Mouse (Mus musculus): ENCODE data around the gene Rarres1. TPM values are rescaled to one million over a fixed set of nuclear protein-coding genes. Genes with fewer than 3 reads are reported as not detected.

Gene Rarres1
- total and polyA plus RNA-seq, 3 experiments, result not detected

GRCm38 (mm10) chr3:67564731-67565357 is 49.5 kb upstream of the Rarres1 start:
- no peaks in the 10 kb centered on the region for H3K9me3 ChIP-seq (replicated peaks; ENCODE audit: insufficient read depth, low read length)
- no peak overlapping the region for H3K4me3 ChIP-seq (ENCODE audit: control insufficient read depth in 1 of 2, insufficient read depth in 1 of 2, low read depth in 2 of 2, low read length in 2 of 2)
- no peaks in the 10 kb centered on the region for H3K79me2 ChIP-seq (ENCODE audit: control insufficient read depth, insufficient read depth, low read length, poor library complexity)
- peaks cover 0 to 6% of the 10 kb centered on the region in 2 experiments; a peak in 3 of 4 replicates for H3K4me1 ChIP-seq (ENCODE audit: control insufficient read depth in 1 of 2, insufficient read depth in 2 of 2, low read length in 2 of 2)
- DNase-seq (ENCODE audit: low read depth, low spot score), result peak; percentile 27
- no peak overlapping the region for H3K9ac ChIP-seq (ENCODE audit: control insufficient read depth, low read depth, low read length, poor library complexity, severe bottlenecking)
- no peaks in the 10 kb centered on the region; a peak in 1 of 4 replicates for H3K36me3 ChIP-seq (ENCODE audit: control insufficient read depth in 1 of 2, insufficient read depth in 2 of 2, low read length in 2 of 2)
- TF ChIP-seq USF1 (IDR thresholded peaks at IDR 0.05; ENCODE audit: low read depth, low read length), result no peak
- TF ChIP-seq CTCF (IDR thresholded peaks at IDR 0.05 in 2 of 3, conservative IDR thresholded peaks at IDR 0.05 in 1 of 3; ENCODE audit: control insufficient read depth in 1 of 3, insufficient read depth in 1 of 3, low read depth in 2 of 3, low read length in 3 of 3, poor library complexity in 1 of 3, severe bottlenecking in 1 of 3), result peak in 2 of 3 experiments; percentile 26 to 38; a peak in 3 of 6 replicates
- TF ChIP-seq GATA1 (IDR thresholded peaks at IDR 0.05; ENCODE audit: low read depth, low read length), result no peak
- TF ChIP-seq BHLHE40 (IDR thresholded peaks at IDR 0.05; ENCODE audit: borderline replicate concordance, low read depth, low read length), result no peak
- TF ChIP-seq ELF1 (IDR thresholded peaks at IDR 0.05; ENCODE audit: low read depth, low read length), result no peak
- no peak for TF ChIP-seq POLR2A (IDR thresholded peaks at IDR 0.05; ENCODE audit: control insufficient read depth in 1 of 2, insufficient read depth in 1 of 2, low read depth in 1 of 2, low read length in 2 of 2, poor library complexity in 1 of 2)
- TF ChIP-seq POLR2AphosphoS5 (IDR thresholded peaks at IDR 0.05; ENCODE audit: borderline replicate concordance, low read depth, low read length), result no peak
- TF ChIP-seq ETS1 (IDR thresholded peaks at IDR 0.05; ENCODE audit: low read depth, low read length), result no peak
- TF ChIP-seq TBP (IDR thresholded peaks at IDR 0.05; ENCODE audit: low read depth, low read length), result no peak
- no peak for TF ChIP-seq MXI1 (IDR thresholded peaks at IDR 0.05; ENCODE audit: low read depth, low read length)
- TF ChIP-seq SIN3A (IDR thresholded peaks at IDR 0.05; ENCODE audit: low read length), result no peak
- no peak for TF ChIP-seq KAT2A (conservative IDR thresholded peaks at IDR 0.05; ENCODE audit: low read depth, low read length)
- no peak for TF ChIP-seq EP300 (IDR thresholded peaks at IDR 0.05; ENCODE audit: low read depth in 1 of 2, low read length in 2 of 2)
- TF ChIP-seq NRF1 (IDR thresholded peaks at IDR 0.05; ENCODE audit: insufficient read depth, low read depth, low read length, poor library complexity, severe bottlenecking), result no peak
- peak; percentile 40 for TF ChIP-seq RAD21 (IDR thresholded peaks at IDR 0.05; ENCODE audit: low read depth, low read length)
- no peak for TF ChIP-seq MAZ (IDR thresholded peaks at IDR 0.05; ENCODE audit: low read depth, low read length)
- no peak for TF ChIP-seq TAL1 (IDR thresholded peaks at IDR 0.05; ENCODE audit: low read length)
- TF ChIP-seq TCF12 (IDR thresholded peaks at IDR 0.05; ENCODE audit: low read depth, low read length), result no peak
- TF ChIP-seq ZMIZ1 (IDR thresholded peaks at IDR 0.05; ENCODE audit: low read depth, low read length), result no peak
- TF ChIP-seq E2F4 (IDR thresholded peaks at IDR 0.05; ENCODE audit: borderline replicate concordance, low read depth, low read length), result no peak
- no peak for TF ChIP-seq MYB (IDR thresholded peaks at IDR 0.05; ENCODE audit: low read depth, low read length)
- TF ChIP-seq ZC3H11A (IDR thresholded peaks at IDR 0.05; ENCODE audit: low read depth, low read length), result 0 out of 2 replicates have a peak, but pooled peaks have one; percentile 8
- no peak for TF ChIP-seq MAX (IDR thresholded peaks at IDR 0.05; ENCODE audit: low read length)
- no peak for TF ChIP-seq NELFE (IDR thresholded peaks at IDR 0.05; ENCODE audit: low read depth, low read length)
- no peak for TF ChIP-seq CHD1 (IDR thresholded peaks at IDR 0.05; ENCODE audit: low read depth, low read length)
- TF ChIP-seq SMC3 (IDR thresholded peaks at IDR 0.05; ENCODE audit: low read depth, low read length), result peak; percentile 25
- no peak for TF ChIP-seq MEF2A (IDR thresholded peaks at IDR 0.05; ENCODE audit: extremely low read depth, insufficient replicate concordance, low read depth, low read length, poor library complexity, severe bottlenecking)
- TF ChIP-seq MYC (IDR thresholded peaks at IDR 0.05; ENCODE audit: low read depth, low read length), result no peak
- H3K27ac ChIP-seq (ENCODE audit: control insufficient read depth, low read depth, low read length), result no peak overlapping the region
- H3K27me3 ChIP-seq (ENCODE audit: control insufficient read depth in 1 of 2, insufficient read depth in 2 of 2, low read length in 2 of 2), result peaks cover under 1 to 2% of the 10 kb centered on the region in 2 experiments; a peak in 3 of 4 replicates
